Mouse (Mus musculus) heart, postnatal 0 days (tissue): ENCODE results near the gene Elovl1.

ENCODE experiments used
- CTCF ChIP-seq: IDR thresholded peaks from 2 replicates; pipeline ENCODE4 v1.5.1; 2016; ENCODE audit warnings: antibody characterized with exemption, control low read depth, low read depth
- EP300 ChIP-seq: IDR thresholded peaks from 2 replicates; pipeline ENCODE4 v1.6.1; 2016; ENCODE audit warnings: antibody characterized with exemption, low read depth

DNA sequence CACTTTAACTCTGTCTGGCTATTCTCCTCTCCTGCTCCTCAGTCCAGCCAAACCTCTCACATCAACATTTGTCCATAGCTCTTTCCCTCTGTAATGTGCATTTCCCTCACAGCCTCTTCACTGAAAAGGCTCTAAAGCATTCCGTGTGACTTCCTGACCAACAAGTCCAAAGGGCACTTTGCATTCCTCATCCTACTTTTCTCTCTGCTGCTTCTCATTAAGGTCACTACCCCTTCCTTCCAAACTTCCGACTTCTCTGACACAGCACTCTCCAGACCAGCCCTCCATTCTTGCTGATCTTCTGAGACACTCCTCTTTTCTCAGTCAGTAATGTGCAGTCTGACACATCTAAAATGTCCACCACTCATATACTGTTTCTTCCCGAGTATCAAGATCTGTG, 31.5 kb upstream of the Elovl1 start:
- TF ChIP-seq CTCF (no peak), EP300 (no peak)
